Mouse (Mus musculus): ENCODE results near the gene Dnah17.

GRCm38 (mm10) chr11:117989926-117990325 is 140.5 kb downstream of the Dnah17 start:
- TF ChIP-seq POLR2A (IDR thresholded peaks at IDR 0.05; ENCODE audit: extremely low read depth, insufficient read depth, low read length) (no peak), CTCF (IDR thresholded peaks at IDR 0.05; ENCODE audit: low read depth, low read length) (peak; percentile 26; the same call in 1 of the 2 replicates)
